Mouse (Mus musculus) cerebellum, adult 2 months (tissue): ENCODE measurements around the gene Npas1. TPM values are rescaled to one million over a fixed set of nuclear protein-coding genes. Genes with fewer than 3 reads are reported as not detected.

ENCODE experiments used
- DNase-seq, 2 experiments: peaks; one replicate each; pipeline ENCODE4 v3.0.0; 2021
- H3K27ac ChIP-seq: fragments of 200-500 bp; 2 replicates; pipeline ENCODE4 v1.5.1; 2012; ENCODE audit warnings: low read length, control low read depth, inconsistent platforms; ENCODE audit not compliant: insufficient read depth
- H3K27me3 ChIP-seq: fragments of 200-500 bp; 2 replicates; pipeline ENCODE4 v1.6.1; 2012; ENCODE audit warnings: inconsistent platforms, mild to moderate bottlenecking, low read length, moderate library complexity; ENCODE audit not compliant: control insufficient read depth, insufficient read depth
- H3K4me1 ChIP-seq: fragments of 200-500 bp; 2 replicates; pipeline ENCODE4 v1.6.1; 2011; ENCODE audit warnings: low read length; ENCODE audit not compliant: control insufficient read depth, insufficient read depth
- H3K4me3 ChIP-seq: fragments of 200-500 bp; replicated peaks from 2 replicates; pipeline ENCODE3; 2011; ENCODE audit warnings: mild to moderate bottlenecking, low read depth, low read length, control low read depth; ENCODE audit not compliant: insufficient read depth
- CTCF ChIP-seq: fragments of 200-500 bp; IDR thresholded peaks from 2 replicates; pipeline ENCODE4 v1.5.1; 2011; ENCODE audit warnings: low read depth, mild to moderate bottlenecking, control low read depth, low read length, moderate library complexity, borderline replicate concordance; ENCODE audit not compliant: insufficient read depth
- POLR2A ChIP-seq: fragments of 200-500 bp; IDR thresholded peaks from 2 replicates; pipeline ENCODE4 v1.6.1; 2011; ENCODE audit warnings: low read length, control low read depth, borderline replicate concordance; ENCODE audit not compliant: insufficient read depth
- WGBS: fragments of 180-500 bp; shearing (Covaris S2); methylation state at CpG from one replicate; pipeline ENCODE4 v1.1.7; 2018; 5-methylcytosine and 5-hydroxymethylcytosine counted together
- polyA plus RNA-seq: library from polyadenylated mRNA; depleted of rRNA; stranded (reverse); fragments of >200 nt; gene quantifications from 2 replicates; pipeline ENCODE4 v1.2.3, GENCODE M21; 2012; rRNA removed

Npas1 gene
- polyA plus RNA-seq, 1 experiment, result 6.0 TPM

DNA sequence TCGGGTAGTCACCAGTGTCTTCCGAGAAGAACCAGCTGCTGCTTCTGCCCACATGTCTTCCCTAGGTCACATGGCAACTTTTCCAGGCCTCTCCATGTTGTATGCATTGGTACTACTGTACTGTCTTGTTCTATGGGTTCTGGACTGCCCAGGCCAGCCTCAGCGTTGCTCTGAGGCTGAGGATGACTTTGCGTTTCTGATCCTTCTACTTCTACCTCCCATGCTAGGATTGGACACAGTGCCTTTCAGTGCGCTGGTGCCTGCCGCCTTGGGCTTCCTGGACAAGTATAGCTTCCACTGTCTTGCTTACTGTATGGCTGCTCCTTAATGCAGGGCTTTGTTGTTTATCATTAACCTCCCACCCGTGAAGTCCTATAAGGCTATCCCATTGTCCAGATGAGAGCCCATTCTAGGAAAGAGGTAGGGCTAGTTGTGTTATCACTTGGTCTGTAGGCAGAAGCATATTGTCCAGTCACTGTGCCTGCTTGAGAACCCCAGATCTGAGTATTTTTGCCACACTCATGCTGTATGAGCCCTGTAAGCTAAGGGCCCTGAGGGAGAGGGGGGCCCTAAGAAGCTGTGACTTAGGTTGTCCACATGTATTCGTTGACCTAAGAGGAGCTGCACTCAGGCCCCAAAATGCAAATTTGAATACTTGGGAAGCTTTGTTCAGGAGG is 65.2 kb downstream of the Npas1 start:
- TF ChIP-seq POLR2A (no peak), CTCF (no peak)
- H3K4me1 ChIP-seq, result peaks cover 20% of the 10 kb centered on the region
- no peak for DNase-seq
- WGBS, result 79% methylated on average over 8 of the region's 8 CpGs
- H3K27me3 ChIP-seq, result no peaks in the 10 kb centered on the region
- H3K4me3 ChIP-seq, result no peak overlapping the region
- H3K27ac ChIP-seq, result no peak overlapping the region

DNA sequence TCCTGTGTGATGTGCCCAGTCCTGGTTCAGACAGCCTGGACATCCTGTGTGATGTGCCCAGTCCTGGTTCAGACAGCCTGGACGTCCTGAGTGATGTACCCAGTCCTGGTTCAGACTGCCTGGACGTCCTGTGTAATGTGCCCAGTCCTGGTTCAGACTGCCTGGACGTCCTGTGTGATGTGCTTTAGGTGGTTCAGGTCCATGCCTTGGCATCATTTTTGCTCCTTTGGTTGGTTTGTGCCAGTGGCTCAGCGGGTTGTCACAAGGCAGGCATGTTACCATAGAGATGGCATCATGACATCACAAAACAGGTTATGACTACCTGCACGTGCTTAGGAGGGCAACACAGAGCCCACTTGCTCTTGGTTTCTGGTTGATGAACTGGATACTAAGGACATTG is 66.4 kb downstream of the Npas1 start:
- Histone ChIP-seq H3K27me3 (no peaks in the 10 kb centered on the region), H3K27ac (no peak overlapping the region), H3K4me1 (peaks cover 21% of the 10 kb centered on the region), H3K4me3 (no peak overlapping the region)
- no peak for DNase-seq
- 44% methylated on average over 5 of the region's 5 CpGs for WGBS
- TF ChIP-seq POLR2A, result no peak
- TF ChIP-seq CTCF, result no peak

DNA sequence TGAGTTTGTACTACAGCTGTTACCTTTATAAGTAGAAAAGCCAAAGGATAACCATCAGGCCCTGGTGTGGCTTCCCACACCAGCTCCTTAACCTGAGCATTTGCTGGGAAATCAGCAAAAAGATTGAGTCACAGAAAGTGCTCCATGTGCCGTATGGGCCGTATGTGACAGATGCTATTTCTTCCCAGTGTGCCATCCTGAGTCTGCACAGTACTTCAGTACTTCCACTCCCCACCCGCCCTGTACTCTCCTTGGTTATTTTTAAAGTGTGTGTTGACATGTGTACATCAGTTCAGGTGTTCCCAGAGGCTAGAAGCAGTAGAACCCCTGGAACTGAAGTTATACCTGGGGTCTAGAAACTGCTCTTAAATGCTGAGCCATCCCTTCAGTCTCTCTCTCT is 70.5 kb downstream of the Npas1 start:
- Histone ChIP-seq H3K4me3 (no peak overlapping the region), H3K4me1 (peaks cover 32% of the 10 kb centered on the region), H3K27ac (no peak overlapping the region), H3K27me3 (no peaks in the 10 kb centered on the region)
- TF ChIP-seq CTCF (no peak), POLR2A (no peak)
- WGBS, result 66% methylated on average over 3 of the region's 3 CpGs
- DNase-seq, result no peak

Other genes with a start within 250 kb of the Npas1 start
- 0.19 and 0.20 TPM in 2 replicates for gene C5ar2, start 233.6 kb downstream of the Npas1 start, polyA plus RNA-seq
- 0.75 and 0.95 TPM in 2 replicates for gene C5ar1, start 218.2 kb downstream of the Npas1 start, polyA plus RNA-seq
- 60.1 and 61.1 TPM in 2 replicates for gene Inafm1, start 204.1 kb downstream of the Npas1 start, polyA plus RNA-seq
- 81.1 and 91.1 TPM in 2 replicates for gene Ccdc9, start 190.9 kb downstream of the Npas1 start, polyA plus RNA-seq
- 17.0 and 20.3 TPM in 2 replicates for gene Bbc3, start 169.3 kb downstream of the Npas1 start, polyA plus RNA-seq
- gene Sae1, start 89.9 kb downstream of the Npas1 start, polyA plus RNA-seq, result 78.2 and 84.0 TPM in 2 replicates
- 42.0 and 50.2 TPM in 2 replicates for gene Zc3h4, start 76.8 kb downstream of the Npas1 start, polyA plus RNA-seq
- gene Tmem160, start 24.9 kb downstream of the Npas1 start, polyA plus RNA-seq, result 89.6 and 98.6 TPM in 2 replicates
- 52.0 and 55.3 TPM in 2 replicates for gene Arhgap35, start 137.3 kb upstream of the Npas1 start, polyA plus RNA-seq
- 0.08 TPM in 1 of 2 replicates, not detected in the other for gene Ceacam15, start 198.0 kb upstream of the Npas1 start, polyA plus RNA-seq
- gene Ceacam9, start 244.2 kb upstream of the Npas1 start, polyA plus RNA-seq, result not detected in 2 replicates